Mouse (Mus musculus) cerebral cortex, adult 2 months (tissue): ENCODE measurements around the gene Slc12a9.

ENCODE experiments used
- WGBS: fragments of 180-500 bp; shearing (Covaris S2); methylation state at CpG from one replicate; pipeline ENCODE4 v1.1.7; 2018; 5-methylcytosine and 5-hydroxymethylcytosine counted together

Gene Slc12a9

DNA sequence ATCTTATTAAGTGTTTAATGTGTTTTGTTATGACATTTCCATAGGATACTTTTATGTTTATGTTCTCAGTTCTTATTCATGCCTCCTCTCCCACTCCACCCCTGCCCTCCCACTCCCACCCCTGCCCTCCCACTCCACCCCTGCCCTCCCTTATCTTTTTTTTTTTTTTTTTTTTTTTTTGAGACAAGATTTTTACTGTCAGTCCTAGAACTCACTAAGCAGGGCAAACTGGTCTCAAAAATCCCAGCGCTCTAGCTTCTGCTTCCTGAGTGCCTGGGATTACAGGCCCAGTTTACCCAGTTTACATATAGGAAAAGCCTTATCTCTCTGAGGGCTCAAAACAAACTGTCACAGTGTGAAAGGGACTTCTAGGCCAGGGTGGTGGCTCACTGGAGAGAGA lies 13.0 kb upstream of the Slc12a9 start:
- 88% methylated on average over 1 of the region's 1 CpGs for WGBS

GRCm38 (mm10) chr5:137345821-137346220 lies 12.4 kb upstream of the Slc12a9 start:
- WGBS = 39% methylated on average over 9 of the region's 9 CpGs

DNA sequence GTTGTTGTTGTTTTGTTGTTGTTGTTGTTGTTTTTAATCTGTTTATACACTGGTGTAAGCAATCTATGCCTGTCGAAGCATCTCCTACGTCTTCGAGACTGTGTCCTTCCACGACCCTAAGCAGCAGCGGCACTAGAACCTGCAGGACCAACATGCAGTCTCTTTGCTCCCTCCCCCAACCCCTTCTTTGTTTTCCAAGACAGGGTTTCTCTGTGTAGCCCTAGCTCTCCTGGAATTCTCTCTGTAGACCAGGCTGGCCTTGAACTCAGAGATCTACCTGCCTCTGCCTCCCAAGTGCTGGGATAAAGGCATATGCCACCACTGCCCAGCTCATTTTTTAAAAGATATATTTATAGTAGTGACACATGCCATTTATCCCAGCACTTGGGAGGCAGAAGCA lies 10.0 kb upstream of the Slc12a9 start:
- 97% methylated on average over 5 of the region's 5 CpGs for WGBS

DNA sequence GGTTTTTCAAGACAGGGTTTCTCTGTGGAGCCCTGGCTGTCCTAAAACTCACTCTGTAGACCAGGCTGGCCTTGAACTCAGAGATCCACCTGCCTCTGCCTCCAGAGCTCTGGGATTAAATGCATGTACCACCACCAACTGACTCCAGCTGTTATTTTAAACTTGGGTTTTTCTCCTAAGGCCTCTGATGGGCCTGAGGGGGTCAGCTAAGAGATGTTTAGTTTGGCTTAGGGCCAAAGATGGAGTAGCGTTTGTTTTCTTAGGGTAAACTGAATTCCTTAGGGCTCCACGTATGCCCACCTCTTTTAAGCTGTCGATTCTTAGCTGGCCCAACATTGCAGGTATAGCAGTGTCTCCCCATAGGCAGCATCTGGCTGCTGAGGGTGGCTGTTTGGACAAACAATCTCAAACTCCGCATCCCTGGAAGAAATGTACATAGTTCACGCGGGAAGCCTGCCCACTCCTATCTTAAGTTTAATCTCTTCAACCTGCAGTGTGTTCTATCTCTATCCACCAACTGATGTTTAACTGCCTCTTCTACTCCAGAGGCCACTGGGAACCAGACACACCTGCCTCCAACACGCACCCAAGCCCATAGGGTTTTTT lies 9.1 kb upstream of the Slc12a9 start:
- WGBS = 69% methylated on average over 7 of the region's 7 CpGs

DNA sequence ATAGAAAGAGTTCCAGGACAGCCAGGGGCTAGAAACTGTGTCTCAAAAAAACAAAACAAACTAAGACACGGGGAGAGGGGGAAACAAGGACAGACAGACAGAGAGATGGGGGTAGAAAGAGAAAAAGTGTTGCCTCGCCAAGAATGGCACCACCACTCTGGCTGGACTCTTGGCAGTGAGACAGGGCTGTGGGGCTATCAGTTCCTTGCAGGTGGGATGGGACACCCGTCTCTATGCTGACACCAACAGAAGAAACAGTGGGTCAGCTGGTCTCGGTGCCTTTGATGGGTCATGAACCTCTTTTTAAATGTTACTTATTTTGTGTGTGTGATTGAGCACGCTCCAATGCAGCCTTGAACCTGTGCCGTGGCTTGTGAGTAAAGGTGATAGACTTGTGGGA lies 6.8 kb upstream of the Slc12a9 start:
- WGBS = 72% methylated on average over 6 of the region's 6 CpGs

DNA sequence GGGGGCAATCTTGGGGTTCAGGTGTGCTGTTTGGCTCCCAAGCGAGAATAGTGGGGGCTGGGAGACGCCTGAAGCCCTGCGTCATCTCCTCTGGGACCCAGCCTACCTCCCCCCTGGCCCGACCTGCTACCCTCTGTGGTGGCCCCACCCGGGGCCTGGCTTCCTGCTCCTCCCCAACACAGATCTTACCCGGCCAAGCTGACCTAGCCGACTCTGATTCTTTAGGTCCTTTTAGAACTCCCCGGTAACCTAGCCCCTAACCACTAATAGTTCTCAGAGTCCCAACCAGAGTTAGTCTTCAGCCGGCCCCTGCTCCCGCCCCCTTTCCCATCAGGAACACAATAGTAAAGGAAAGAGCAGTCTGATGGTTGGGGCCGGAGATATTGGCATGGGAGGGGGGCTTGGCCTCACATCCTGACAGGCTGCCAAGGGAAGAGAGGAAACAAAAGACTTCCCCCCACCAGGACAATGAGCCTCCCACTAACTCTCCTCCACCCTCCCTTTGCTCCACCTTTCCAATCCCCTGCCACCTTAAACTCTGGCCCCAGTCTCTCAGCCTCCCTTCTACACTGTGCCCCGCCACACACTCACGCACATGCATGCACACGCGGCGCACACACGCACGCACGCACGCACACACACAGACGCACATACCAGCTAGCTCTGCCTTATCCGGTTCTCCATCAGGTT lies 6.0 kb upstream of the Slc12a9 start:
- 7% methylated on average over 22 of the region's 22 CpGs for WGBS

- 3% methylated on average over 11 of the region's 11 CpGs for WGBS
Observed at GRCm38 (mm10) chr5:137338663-137339289, 5.4 kb upstream of the Slc12a9 start.

- under 1% methylated on average over 19 of the region's 19 CpGs for WGBS
Observed at GRCm38 (mm10) chr5:137338256-137338655, 4.9 kb upstream of the Slc12a9 start.

DNA sequence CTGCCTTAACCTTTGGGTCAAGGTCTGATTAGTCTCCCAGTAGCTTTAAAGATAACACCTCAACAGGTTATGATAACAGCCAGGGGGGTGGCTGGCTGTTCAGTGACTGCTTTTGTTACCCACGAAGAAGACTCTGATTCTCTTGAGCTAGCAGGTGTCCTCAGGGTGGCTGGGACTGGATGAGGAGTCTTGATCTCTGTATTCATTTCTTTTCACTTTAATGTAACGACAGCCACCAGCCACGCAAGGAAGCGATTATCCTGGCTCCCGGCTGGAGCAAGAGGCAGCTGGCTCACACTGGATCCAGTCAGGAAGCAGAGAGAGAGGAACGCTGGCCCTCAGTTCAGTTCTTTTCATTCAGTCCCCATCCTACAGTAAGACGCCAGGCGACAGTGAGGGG lies 3.8 kb upstream of the Slc12a9 start:
- WGBS = 53% methylated on average over 8 of the region's 8 CpGs

DNA sequence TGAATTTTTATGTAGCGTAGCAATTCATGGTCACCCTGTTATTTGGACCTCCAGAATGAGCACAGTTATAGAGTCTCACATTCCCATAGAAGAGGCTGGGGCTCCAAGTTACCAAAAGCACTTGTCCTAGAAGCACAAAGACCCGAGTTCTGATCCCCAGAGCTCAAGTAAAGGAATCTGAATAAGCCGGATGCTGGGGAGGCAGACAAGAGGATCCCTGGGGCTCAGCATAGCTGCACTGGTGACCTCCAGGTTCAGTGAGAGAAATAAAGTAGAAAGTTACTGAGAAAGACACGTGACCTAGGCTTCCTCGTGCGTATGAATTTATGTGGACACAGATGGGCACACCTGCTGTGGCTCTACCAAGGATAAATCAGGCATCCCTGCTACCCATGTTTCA lies 1.7 kb upstream of the Slc12a9 start:
- 78% methylated on average over 6 of the region's 6 CpGs for WGBS

GRCm38 (mm10) chr5:137334317-137334716 lies 920 bp upstream of the Slc12a9 start:
- WGBS = 45% methylated on average over 10 of the region's 10 CpGs

DNA sequence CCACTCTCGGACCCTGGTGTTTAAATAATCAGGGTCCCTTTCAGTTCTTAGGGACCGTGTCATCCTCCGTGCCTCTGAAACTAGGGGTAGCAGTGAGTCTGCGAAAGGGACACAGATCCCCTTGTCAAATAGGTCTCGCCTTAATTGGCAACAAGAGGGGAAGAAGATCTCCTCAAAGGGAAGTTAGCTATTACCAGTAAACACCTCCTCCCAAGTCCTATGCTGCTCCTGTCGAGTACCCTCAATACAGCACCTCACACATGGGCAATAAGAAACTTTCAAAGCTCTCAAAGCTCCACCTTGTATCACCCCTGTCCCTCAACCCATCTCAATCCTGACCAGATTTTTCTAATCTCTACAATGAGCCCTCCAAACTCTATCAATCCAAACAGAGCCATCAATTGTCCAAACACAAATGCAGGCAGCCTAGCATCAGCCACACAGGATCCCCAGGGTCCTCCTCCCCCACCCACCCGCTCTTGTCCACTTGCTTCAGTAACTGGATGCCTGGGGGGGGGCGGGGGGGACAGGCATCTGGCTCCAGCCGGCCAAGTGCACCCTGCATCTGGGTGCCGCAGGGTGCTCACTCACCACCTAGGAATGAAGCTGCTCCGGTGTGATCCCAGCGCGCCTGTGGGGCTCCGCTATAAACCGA lies 413 bp downstream of the Slc12a9 start:
- 17% methylated on average over 15 of the region's 15 CpGs for WGBS

DNA sequence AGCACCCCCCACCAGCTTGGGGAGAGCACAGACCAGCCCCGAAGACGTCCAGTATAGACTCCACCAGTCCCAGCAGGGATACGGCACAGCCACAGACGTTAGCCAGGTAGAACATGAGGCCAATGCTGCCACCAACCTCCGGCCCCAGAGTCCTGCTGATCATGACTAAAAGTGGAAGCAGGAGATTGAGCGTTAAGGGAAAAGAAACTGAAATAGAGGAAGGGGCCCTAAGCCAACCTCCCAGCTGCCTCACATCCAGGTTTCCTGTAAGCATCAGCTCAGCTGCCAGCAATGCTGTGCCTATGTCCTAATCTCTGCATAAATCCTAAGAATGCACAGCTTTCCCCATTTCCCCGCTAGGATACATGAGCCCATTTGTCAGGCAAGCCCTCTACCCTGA lies 2.5 kb downstream of the Slc12a9 start:
- 87% methylated on average over 7 of the region's 7 CpGs for WGBS

DNA sequence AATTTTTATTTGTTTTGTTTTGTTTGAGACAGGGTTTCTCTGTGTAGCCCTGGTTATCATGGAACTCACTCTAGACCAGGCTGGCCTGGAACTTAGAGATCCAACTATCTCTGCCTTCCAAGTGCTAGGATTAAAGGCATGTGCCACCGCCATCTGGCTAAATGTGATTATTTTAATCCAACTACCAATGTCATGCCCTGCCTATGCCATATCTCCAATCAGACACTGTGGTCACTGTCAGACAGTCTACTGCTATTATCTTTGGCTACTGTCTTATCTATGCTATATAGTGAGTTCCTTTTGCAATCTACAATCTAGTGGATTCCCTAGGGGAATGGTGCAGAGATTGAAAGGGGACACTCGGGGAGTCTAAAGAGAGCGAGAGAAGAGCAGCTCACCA lies 12.4 kb downstream of the Slc12a9 start:
- 96% methylated on average over 3 of the region's 3 CpGs for WGBS

DNA sequence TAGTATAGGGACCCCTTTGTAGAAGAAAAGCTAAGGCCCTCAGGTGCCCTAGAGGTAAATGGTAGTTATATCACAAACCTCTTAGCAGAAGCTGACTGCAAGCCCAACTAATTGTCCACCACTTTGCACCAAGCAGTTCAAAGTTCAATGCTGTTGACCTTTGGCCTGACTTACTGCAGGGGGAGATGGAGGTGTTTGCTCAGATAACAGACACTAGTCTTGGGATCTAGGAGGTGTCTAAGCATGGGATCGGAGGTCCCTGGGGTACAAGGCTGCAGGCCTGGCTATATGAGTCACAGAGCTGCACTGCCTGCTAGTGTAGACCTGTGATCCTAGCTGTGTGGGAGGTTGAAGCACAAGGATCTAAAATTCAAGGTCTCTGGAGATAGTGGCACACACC lies 14.8 kb downstream of the Slc12a9 start:
- 100% methylated on average over 1 of the region's 1 CpGs for WGBS

- 92% methylated on average over 8 of the region's 8 CpGs for WGBS
Observed at GRCm38 (mm10) chr5:137317361-137317760, 16.0 kb downstream of the Slc12a9 start.

- WGBS = 64% methylated on average over 30 of the region's 30 CpGs
Observed at GRCm38 (mm10) chr5:137315084-137315903, 18.1 kb downstream of the Slc12a9 start.

DNA sequence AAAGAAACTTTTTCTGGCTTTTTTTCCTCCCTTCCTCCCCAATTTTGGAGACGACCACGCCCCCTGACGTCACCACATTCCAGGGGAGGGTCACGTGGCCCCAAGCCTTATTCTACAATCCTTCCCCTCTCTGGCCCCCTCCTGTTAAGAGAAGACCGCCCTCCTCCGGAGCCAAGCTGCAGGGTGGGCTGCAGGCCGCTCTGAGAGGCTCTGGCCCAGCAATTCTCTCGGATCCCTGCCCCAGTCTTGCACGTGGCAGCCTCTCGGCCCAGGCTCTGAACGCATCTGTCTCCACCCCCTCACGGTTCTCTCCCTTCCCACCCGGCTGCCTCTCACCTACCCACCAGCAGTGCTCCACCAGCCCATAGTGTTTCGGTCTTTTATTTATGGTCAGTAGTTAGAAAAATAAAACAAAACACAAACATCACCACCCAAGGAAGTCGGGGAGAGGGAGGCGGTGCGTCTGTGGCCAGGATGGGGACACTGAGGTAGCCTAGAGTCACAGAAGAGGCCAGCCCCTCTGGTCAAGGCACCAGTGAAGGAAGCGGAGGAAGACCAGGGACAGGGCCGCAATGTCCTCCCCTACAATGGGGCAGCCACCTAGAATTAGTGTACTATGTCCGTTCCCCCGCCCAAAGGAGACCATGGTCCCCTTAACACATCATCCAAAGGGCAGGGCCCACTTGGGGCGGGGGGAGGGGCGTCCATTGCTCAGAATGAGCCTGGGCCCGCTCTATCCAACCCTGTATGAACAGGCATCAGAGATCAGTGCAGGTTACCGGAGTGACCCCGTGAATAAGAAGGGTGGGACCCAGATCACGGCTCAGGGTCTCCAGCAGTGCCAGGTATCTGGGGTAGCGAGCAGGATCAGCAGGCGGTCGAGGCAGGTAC lies 19.0 kb downstream of the Slc12a9 start, which contains the start of gene Trip6:
Gene Trip6, minus strand, starts transcription at position 212 of the 891 bp plus-strand sequence.
- 35% methylated on average over 30 of the region's 30 CpGs for WGBS

DNA sequence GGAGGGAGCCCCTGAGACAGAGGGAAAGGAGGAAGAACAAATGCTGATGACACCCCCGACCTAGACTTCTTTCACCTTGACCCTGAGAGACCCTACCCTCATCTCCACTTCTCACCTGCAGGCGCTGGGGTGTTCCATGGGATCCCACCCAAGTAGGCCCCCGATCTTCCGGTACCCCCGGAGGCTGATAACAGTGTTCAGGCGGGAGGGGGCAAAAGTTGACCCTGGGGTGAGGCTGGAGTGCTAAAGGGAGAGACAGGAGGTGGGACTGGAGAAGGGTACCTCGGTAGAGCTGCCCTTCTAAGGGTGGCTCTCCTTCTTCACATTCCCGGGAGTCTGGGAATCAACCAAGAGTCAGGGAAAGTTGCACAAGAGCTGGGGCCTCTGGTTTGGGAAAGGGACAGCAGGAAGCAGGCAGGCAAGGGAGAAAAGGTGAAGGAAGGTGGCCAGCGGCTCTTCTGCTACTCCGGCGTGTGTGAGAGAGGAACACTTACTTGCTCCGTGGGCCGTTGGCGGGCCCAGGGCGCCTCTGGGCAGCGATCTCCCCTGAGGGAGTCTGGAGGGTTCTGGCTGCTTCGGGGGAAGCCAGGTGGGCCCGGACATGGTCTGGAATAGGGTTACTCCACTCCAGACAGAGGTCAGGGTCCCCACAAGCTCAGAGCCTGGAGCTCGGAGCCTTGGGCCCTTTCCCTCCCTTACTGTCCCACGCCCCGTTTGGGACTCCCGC lies 19.8 kb downstream of the Slc12a9 start:
- 19% methylated on average over 22 of the region's 22 CpGs for WGBS

GRCm38 (mm10) chr5:137308356-137308755 lies 25.0 kb downstream of the Slc12a9 start:
- WGBS = 92% methylated on average over 4 of the region's 4 CpGs
